Mouse (Mus musculus) spleen, adult 2 months (tissue): ENCODE measurements around the gene Gm45140.

Source experiments
- CTCF ChIP-seq: fragments of 200-500 bp; IDR thresholded peaks from 2 replicates; pipeline ENCODE4 v1.5.1; 2011; ENCODE audit warnings: mild to moderate bottlenecking, inconsistent platforms; ENCODE audit not compliant: insufficient read depth, insufficient read length, insufficient replicate concordance; ENCODE audit errors: extremely low read depth
- POLR2A ChIP-seq: fragments of 200-500 bp; IDR thresholded peaks from 2 replicates; pipeline ENCODE4 v1.6.1; 2011; ENCODE audit warnings: low read depth, low read length, inconsistent platforms

DNA sequence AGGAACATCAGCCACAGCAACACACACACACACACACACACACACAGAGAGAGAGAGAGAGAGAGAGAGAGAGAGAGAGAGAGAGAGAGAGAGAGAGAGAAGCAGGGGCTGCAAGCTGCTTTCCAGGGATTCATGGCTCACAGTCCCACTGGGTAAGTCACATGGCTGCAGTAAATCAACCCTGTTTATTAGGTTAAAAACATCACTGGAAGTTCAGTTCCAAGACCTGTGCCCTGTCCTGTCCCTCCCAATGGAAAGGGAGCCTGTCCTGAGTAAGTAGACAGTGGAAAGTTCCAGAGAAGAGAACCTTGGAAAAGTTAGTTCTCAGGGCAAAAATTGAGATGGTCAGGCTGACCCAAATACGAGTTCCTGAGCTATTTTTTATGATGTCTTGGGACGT is 38.3 kb downstream of the Gm45140 start:
- TF ChIP-seq CTCF (no peak), POLR2A (no peak)
